Mouse (Mus musculus): ENCODE measurements around the gene Svs1. TPM values are rescaled to one million over a fixed set of nuclear protein-coding genes. Genes with fewer than 3 reads are reported as not detected.

Gene Svs1
- total RNA-seq, 4 experiments from 2014 or later = not detected

GRCm38 (mm10) chr6:49011191-49011590 lies 24.5 kb downstream of the Svs1 start:
- DNase-seq (ENCODE audit: low spot score in 2 of 2) = no peak

DNA sequence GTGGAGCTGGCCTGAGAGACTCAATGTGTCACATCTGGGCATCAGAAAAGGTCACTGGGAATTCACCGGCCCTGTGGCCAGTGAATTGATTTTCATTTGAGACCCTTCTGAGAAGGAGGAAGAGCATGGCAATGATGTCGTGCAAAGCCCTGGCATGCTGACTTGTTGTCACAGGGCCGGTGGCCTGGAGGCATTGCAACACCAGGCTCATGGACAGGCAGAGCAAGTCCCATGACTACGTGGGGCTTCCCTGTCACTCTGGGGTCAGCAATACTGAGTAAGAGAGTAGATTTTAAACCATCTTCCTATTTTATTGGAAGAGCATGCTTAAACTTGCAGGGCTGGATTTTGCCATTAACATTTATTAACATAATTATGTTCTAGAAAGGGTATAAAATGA lies 26.4 kb downstream of the Svs1 start:
- no peak for DNase-seq (ENCODE audit: low spot score in 2 of 2)

GRCm38 (mm10) chr6:49013458-49013857 lies 26.8 kb downstream of the Svs1 start:
- DNase-seq (ENCODE audit: low spot score in 2 of 2) = no peak

DNA sequence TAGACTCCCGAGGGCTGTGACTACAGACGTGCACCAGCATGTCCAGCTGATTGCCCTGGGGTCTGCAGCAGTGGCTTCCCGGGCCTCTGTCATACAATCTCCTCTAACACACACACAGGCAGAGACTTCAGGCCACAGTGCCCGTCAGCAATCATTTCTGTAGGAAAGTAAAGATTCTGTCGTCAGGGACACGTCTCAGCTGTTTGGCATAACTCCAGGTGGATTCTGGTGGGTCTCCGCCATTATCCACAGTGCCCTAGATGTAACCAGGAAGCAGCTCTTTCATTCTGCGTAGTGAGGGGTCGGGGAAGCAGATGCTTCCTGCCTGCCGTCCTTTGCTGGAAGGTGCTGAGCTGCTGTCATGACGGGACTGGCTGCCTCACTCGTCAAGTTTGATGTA lies 30.5 kb downstream of the Svs1 start:
- DNase-seq (ENCODE audit: low spot score in 2 of 2) = no peak

DNA sequence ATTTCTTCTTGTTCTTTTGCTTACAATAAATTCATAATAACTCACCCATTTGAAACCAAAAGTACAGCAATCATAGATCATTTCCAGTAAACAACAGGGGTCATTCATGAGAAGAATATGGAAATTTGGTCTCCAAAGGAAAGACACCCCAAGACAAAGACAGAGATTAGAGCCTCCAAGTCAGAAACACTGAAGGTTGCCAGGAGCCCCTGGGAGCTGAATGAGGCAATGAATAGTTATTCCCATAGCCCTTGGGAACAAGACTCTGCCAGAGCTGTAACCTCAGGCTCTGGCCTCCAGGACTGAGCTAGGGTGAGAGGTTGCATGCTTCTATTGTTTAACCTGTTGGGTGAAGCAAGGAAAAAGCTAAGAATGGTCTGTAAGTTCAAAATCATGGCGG lies 32.7 kb downstream of the Svs1 start:
- no peak for DNase-seq (ENCODE audit: low spot score in 2 of 2)

DNA sequence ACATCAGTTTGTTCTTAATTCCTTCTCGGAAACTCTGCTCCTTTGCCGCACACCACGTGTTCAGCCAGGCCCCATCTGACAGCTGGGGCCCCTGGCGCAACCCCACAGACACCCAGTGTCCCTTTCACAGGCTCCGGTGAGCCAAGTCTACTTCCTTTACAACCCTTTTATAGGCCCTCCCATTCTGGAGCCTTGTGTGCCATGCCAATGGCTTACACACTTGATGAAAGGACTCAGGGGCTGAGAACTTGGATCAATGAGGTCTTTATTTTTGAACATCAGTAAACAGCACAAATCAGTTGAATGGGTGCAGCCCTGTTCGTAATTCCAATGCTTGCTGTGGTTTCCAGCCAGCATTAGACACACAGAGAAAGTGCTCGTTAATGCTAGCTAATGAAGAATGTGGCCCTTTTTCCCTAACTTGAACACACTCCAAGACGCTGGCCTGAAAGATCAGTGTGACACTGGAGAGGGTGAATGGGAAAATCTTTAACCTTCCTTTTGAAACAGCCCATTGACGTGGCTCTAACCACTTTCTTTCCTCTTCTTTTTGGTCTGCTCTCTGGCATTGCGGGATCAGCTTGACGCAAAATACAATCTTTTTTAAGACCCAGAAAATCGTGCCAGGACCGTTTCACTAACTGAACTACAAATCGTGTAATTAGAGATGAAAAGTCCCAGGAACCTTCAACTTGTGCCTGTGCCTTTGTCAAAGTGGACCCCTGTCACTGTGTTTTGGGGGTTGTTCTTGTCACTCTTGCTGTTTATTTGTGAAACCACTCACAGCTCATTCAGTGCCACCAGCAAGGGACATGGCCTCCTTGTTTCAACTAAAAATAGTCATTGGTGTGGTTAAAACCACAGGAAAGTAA lies 34.7 kb downstream of the Svs1 start:
- peak; percentile 58 to 87 for DNase-seq (ENCODE audit: low spot score in 2 of 2)

- no peak for DNase-seq (ENCODE audit: low spot score in 2 of 2)
These were observed 35.7 kb downstream of the Svs1 start for GRCm38 (mm10) chr6:49022384-49022783.

GRCm38 (mm10) chr6:49023315-49023714 lies 36.7 kb downstream of the Svs1 start:
- DNase-seq (ENCODE audit: low spot score in 2 of 2) = no peak

DNA sequence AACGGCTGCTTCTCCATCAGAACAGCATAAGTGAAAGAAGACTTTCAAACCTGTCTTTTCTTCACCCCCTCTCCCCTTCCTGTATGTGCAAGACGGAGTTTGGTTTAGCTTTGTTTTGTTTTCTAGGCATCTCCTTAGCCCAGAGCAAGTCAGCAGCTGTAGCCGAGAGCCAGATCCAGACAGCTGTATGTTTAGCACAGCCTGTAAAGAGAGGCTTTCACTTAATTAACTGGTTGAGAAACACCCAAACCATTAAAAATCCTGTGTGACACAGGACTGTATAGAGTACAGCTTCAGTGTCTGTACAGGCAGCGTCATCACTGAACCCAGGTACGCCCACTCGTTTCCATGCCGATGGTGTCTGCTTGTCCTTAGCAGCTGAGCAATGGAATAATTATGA lies 38.6 kb downstream of the Svs1 start:
- DNase-seq (ENCODE audit: low spot score in 2 of 2) = no peak

GRCm38 (mm10) chr6:49026496-49026895 lies 39.8 kb downstream of the Svs1 start:
- no peak for DNase-seq (ENCODE audit: low spot score in 2 of 2)

- DNase-seq (ENCODE audit: low spot score in 2 of 2) = no peak
These were observed 41.4 kb downstream of the Svs1 start for GRCm38 (mm10) chr6:49028019-49028418.

GRCm38 (mm10) chr6:49028708-49029107 lies 42.0 kb downstream of the Svs1 start:
- no peak for DNase-seq (ENCODE audit: low spot score in 2 of 2)

DNA sequence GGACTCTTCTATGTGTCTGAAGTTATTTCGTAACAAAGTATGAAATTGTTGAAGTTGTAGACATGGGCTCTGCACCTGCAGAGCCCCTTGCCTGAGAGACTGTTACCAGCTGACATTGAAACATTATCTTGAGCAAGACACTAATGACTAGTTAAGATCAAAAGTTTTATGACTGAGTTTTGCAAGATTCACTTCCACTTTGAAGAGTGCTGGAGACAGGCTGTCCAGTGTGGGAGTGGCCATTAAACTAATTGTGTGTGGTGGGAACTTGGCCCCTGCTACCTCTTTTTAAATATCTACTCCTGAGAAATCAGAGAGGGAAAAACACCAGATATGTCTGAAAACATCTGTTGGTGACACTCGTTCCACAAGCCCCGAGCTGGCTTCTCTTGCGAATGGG lies 44.6 kb downstream of the Svs1 start:
- DNase-seq (ENCODE audit: low spot score in 2 of 2) = no peak

- no peak for DNase-seq (ENCODE audit: low spot score in 2 of 2)
These were observed 46.1 kb downstream of the Svs1 start for GRCm38 (mm10) chr6:49032783-49033182.

DNA sequence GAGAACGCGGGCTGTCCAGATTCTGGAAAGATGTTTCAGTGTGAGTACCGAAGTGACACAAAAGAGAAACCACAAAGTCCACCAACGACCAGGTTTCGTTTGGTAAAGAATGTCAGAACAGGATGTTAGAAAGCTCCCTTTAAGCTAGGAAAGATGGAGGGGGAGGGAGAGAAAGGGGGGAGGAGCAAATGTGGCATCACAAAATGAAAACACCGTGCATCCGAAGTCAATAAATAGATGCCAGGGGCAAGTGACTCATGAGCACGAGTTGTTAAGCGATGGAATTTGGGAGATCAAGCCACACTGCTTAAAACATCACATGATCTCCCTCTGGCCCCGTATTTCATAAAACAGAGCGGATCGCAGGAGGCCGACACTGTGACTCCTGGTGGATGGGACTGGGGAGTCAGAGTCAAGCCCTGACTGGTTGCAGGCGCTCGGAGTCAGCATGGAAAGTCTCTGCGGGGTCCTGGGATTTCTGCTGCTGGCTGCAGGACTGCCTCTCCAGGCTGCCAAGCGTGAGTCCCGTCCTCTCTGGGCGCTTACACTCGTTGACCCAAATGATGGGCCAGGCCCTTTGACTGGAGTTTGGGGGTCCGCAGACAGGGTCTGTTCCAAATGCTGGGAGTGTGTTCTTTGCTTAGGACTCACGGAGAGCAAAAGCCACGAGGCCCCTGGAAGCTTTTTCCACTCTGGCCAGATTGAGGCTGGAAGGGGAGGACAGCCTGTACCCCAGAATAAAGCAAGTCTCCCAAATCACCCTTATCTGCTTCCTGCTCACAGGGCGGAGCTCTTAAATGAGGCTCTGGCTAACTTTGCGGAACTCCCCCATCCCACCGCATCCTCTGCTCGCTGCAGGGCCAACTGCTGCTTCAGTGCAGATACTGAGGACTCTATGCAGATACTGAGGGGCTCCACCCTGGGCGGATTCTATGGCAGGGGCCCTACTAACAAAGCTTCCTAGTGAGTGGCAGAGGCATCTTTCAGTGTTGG lies 49.9 kb downstream of the Svs1 start, which contains the start of gene Gpnmb:
Gene Gpnmb (plus strand): TSS at position 272 of the 993 bp plus-strand sequence.
- DNase-seq (ENCODE audit: low spot score in 2 of 2) = no peak

GRCm38 (mm10) chr6:49037268-49037662 lies 50.6 kb downstream of the Svs1 start:
- DNase-seq (ENCODE audit: low spot score in 2 of 2) = no peak

- DNase-seq (ENCODE audit: low spot score in 2 of 2) = peak; percentile 20 to 59
These were observed 53.0 kb downstream of the Svs1 start for GRCm38 (mm10) chr6:49039470-49040180.
